Mouse (Mus musculus) frontal cortex, adult 2 months (tissue): Measurements from ENCODE around the gene Megf8. TPM values are rescaled to one million over a fixed set of nuclear protein-coding genes. Genes with fewer than 3 reads are reported as not detected.
A peak's percentile ranks its signal among the peaks of the same experiment; 100 is the strongest.

Experiments
- DNase-seq, 2 experiments: peaks; one replicate each; pipeline ENCODE4 v3.0.0; 2022; ENCODE audit warnings: low spot score in 1 of 2; ENCODE audit errors: extremely low spot score in 1 of 2
- polyA plus RNA-seq: library from polyadenylated mRNA; depleted of rRNA; stranded (reverse); fragments of >200 nt; gene quantifications from 2 replicates; pipeline ENCODE4 v1.2.3, GENCODE M21; 2012; rRNA removed

Gene Megf8
- polyA plus RNA-seq = 65.2 and 67.0 TPM in 2 replicates

GRCm38 (mm10) chr7:25316532-25317445, at the start of gene Megf8:
Gene Megf8, plus strand, starts transcription at chr7:25317164.
- peak; percentile 97 to 100 for DNase-seq

- DNase-seq = peak; percentile 99 to 100
Observed at GRCm38 (mm10) chr7:25267301-25267750, 49.6 kb upstream of the Megf8 start, which contains the start of gene Cic. Gene Cic, plus strand, starts transcription at chr7:25267704.

GRCm38 (mm10) chr7:25267751-25268463, 49.1 kb upstream of the Megf8 start:
- DNase-seq = peak; percentile 99 to 100

DNA sequence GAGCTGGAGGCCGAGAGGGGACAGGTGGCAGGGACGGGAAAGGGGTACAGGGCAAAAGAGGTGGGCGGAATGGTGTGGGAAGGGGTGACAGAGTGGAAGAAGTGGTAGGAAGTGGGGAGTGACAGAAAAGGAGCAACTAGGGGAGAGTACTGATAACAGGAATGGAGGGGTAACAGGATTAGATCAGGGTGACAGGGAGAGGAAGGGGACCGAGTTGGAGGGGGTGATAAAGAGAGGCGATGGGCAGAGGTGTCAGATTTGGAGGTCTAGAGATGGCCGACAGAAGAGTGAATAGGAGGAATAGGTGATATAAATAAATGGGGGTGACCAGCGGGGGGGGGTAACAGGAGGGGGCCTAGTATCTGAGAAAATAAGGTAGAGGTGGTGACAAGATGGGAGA, 48.4 kb upstream of the Megf8 start:
- DNase-seq = no peak

GRCm38 (mm10) chr7:25269029-25269428, 47.9 kb upstream of the Megf8 start:
- DNase-seq = no peak

DNA sequence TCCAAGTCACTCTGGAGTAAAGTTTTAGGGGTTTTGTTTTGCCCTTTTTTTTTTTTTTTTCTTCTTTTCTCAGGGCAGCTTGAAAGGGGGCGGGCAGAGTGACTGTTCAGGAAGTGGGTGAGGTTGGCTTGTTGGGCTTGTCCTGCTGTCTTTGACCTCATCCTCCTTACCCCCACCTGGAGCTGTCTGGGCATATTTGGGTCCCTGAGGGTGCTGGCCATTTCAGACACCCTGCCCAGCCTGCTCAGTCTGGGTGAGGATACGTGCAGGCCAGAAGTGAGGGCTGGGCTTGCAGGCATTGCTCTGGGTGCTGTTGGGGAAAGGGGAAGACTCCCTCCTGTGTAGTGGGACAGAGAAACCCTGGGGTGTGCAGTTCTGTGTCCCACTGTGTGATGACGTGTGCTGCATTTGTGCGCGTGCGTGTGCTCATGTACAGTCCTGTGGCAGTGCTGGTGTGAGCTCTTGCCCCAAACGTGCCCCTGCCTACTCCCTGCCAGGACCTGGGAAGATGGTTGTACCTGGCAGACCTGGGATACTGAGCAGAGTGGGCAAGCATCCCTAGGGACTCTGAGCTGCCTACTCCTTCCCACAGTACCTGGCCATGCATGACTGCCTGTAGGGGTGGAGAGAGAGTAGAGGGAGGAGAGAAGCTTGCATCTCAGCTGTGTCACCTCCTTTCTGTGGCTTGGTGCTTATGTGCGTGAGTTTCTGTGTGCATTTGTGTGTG, 47.3 kb upstream of the Megf8 start:
- DNase-seq = no peak

DNA sequence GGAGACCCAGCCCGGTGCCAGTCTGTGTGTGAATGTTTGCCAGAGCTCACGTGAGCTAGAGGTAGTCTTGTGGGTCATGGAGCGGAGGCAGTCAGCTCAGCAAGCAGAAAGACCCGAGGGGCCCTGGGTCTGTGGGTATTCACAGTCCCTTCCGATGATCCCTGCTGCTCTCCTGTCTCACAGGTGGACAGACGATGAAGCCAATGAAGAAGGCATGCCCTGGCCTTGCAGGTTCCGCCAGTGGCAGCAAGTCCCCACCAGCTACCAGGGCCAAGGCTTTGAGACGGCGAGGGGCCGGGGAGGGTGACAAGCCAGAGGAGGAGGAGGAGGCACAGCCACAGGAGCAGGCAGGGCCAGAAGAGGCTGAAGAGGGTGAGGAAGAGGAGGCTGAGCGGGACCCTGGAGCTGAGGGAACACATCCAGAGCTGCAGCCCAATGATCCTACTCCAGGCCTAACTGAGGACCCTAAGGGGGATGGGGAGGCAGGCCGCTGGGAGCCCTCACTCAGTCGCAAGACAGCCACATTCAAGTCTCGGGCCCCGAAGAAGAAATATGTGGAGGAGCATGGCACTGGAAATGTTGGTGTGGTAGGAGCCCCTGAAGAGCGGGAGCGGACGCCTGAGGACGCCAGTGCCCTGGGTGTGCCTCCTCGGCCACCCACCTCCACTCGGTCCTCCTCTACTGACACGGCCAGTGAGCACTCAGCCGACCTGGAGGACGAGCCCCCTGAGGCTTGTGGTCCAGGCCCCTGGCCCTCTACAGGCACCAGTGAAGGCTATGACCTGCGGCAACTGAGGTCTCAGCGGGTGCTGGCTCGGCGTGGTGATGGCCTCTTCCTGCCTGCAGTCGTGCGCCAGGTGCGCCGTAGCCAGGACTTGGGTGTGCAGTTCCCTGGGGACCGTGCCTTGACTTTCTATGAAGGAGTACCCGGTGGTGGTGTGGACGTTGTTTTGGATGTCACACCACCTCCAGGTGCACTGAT, 46.0 kb upstream of the Megf8 start:
- DNase-seq = no peak

GRCm38 (mm10) chr7:25271651-25272444, 45.1 kb upstream of the Megf8 start:
- no peak for DNase-seq

- no peak for DNase-seq
Observed at GRCm38 (mm10) chr7:25272445-25273258, 44.3 kb upstream of the Megf8 start.

- no peak for DNase-seq
Observed at GRCm38 (mm10) chr7:25273259-25274241, 43.4 kb upstream of the Megf8 start.

DNA sequence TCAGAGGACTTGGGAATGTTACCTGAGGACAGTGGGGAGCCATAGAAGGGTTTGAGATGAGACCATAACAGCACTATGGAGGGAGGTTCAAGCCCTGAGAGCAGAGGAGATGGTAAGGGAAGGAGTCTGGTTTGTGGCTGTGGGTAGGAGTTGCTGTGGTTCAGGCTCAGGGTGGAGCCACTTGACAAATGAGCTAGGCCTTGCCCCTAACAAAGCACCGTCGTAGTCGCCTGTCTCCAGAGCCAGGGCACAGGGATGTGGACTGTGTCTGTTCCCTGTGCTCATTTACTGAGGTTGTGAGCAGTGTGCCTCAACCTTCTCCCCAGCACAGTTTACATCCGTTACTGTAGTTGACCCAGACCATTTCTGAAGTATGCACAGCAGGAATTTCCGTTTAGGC, 42.4 kb upstream of the Megf8 start:
- DNase-seq = no peak

DNA sequence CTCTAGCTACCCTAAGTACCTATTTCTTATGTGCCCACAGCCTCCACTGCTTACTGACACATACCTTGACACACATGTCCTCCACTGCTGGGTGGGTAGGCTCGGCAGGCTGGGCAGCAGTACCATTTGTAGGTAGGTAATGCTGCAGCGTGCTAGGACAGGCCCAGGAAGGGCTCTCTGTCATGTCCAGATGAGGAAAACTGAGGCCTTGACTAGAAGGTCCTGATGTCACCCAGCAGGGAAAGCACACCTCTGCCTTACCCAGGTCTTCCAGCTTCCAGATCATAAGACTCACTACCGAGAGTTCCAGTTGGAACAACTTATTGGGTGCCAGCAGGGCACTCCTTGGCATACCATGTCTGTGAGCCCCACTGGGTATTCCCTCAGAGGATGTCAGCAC, 42.0 kb upstream of the Megf8 start:
- DNase-seq = no peak

- DNase-seq = no peak
Observed at GRCm38 (mm10) chr7:25275555-25276298, 41.2 kb upstream of the Megf8 start.

GRCm38 (mm10) chr7:25277405-25277804, 39.6 kb upstream of the Megf8 start:
- no peak for DNase-seq

GRCm38 (mm10) chr7:25277998-25278340, 39.0 kb upstream of the Megf8 start:
- DNase-seq = no peak

GRCm38 (mm10) chr7:25278341-25279075, 38.5 kb upstream of the Megf8 start:
- peak; percentile 85 to 90 for DNase-seq
